Mouse (Mus musculus) gastrocnemius, adult 2 months (tissue): ENCODE data around the gene Susd2. TPM values are rescaled to one million over a fixed set of nuclear protein-coding genes. Genes with fewer than 3 reads are reported as not detected.

Experiments
- DNase-seq: peaks from one replicate; pipeline ENCODE4 v3.0.0; 2022
- H3K27ac ChIP-seq: fragments of 200-600 bp; 2 replicates; pipeline ENCODE4 v1.8.1; 2022; ENCODE audit warnings: mild to moderate bottlenecking
- H3K4me3 ChIP-seq: fragments of 200-600 bp; 2 replicates; pipeline ENCODE4 v1.8.1; 2022; ENCODE audit warnings: mild to moderate bottlenecking, moderate library complexity
- CTCF ChIP-seq: fragments of 200-600 bp; IDR thresholded peaks from 2 replicates; pipeline ENCODE4 v1.8.1; 2022; ENCODE audit warnings: antibody characterized with exemption, mild to moderate bottlenecking, moderate library complexity
- intact Hi-C: fragments of 180-260 bp; cut with DNase I; formaldehyde crosslinking; loops from one replicate; pipeline ENCODE4 v1.15.1; 2025
- total RNA-seq, 2 experiments: library from RNA; stranded (reverse); gene quantifications; 2 replicates each; pipeline ENCODE4 v1.2.3; 2021

Susd2 gene
- total RNA-seq, 2 experiments from 2014 or later: 1.0 to 2.4 TPM

GRCm38 (mm10) chr10:75649406-75649995 is 5.7 kb upstream of the Susd2 start:
- DNase-seq: peak; percentile 7
- Histone ChIP-seq H3K27ac (no peak overlapping the region), H3K4me3 (no peak overlapping the region)
- no peak for TF ChIP-seq CTCF
- intact Hi-C loops: no loop called here

- TF ChIP-seq CTCF: no peak
- intact Hi-C loops: no loop called here
- Histone ChIP-seq H3K27ac (no peak overlapping the region), H3K4me3 (no peak overlapping the region)
- peak; percentile 15 for DNase-seq
These were observed 5.2 kb upstream of the Susd2 start for GRCm38 (mm10) chr10:75649001-75649400.

- Histone ChIP-seq H3K4me3 (no peak overlapping the region), H3K27ac (peak overlapping the region; percentile 25; the same call in 1 of the 2 replicates)
- intact Hi-C loops: no loop called here
- peak; percentile 15 for DNase-seq
- no peak for TF ChIP-seq CTCF
These were observed 4.3 kb upstream of the Susd2 start for GRCm38 (mm10) chr10:75648091-75648490.

- peak overlapping the region; percentile 35; the same call in 1 of the 2 replicates for H3K27ac ChIP-seq
- no peak for TF ChIP-seq CTCF
- DNase-seq: peak; percentile 75
- H3K4me3 ChIP-seq: no peak overlapping the region
- intact Hi-C loops: no loop called here
These were observed 3.6 kb upstream of the Susd2 start for GRCm38 (mm10) chr10:75647362-75647761.

- intact Hi-C loops: no loop called here
- no peak overlapping the region for H3K27ac ChIP-seq
- no peak for DNase-seq
- no peak for TF ChIP-seq CTCF
- no peak overlapping the region for H3K4me3 ChIP-seq
These were observed 2.6 kb upstream of the Susd2 start for GRCm38 (mm10) chr10:75646406-75646805.

- Histone ChIP-seq H3K4me3 (no peak overlapping the region), H3K27ac (no peak overlapping the region)
- TF ChIP-seq CTCF: no peak
- no peak for DNase-seq
- intact Hi-C loops: no loop called here
These were observed 1.8 kb upstream of the Susd2 start for GRCm38 (mm10) chr10:75645616-75646015.

- DNase-seq: peak; percentile 10
- intact Hi-C loops: no loop called here
- TF ChIP-seq CTCF: no peak
- Histone ChIP-seq H3K27ac (peak overlapping the region; percentile 59), H3K4me3 (peak overlapping the region; percentile 47)
These were observed 917 bp downstream of the Susd2 start for GRCm38 (mm10) chr10:75642891-75643290.

- no peak for DNase-seq
- TF ChIP-seq CTCF: no peak
- Histone ChIP-seq H3K27ac (peak overlapping the region; percentile 59; the same call in 1 of the 2 replicates), H3K4me3 (no peak overlapping the region)
- intact Hi-C loops: no loop called here
These were observed 1.4 kb downstream of the Susd2 start for GRCm38 (mm10) chr10:75642436-75642835.

- peak; percentile 13 for DNase-seq
These were observed 2.0 kb downstream of the Susd2 start for GRCm38 (mm10) chr10:75641721-75642222.

GRCm38 (mm10) chr10:75637711-75638110 is 6.1 kb downstream of the Susd2 start:
- H3K27ac ChIP-seq: no peak overlapping the region
- intact Hi-C loops: loop anchor here (5.0 kb wide), 2 partner anchors 65 to 215 kb away; no protein-coding TSS in a partner anchor

More at GRCm38 (mm10) chr10:75641721-75642222, 2.0 kb downstream of the Susd2 start:
- H3K4me3 ChIP-seq: no peak overlapping the region
- no peak for TF ChIP-seq CTCF
- intact Hi-C loops: no loop called here
- H3K27ac ChIP-seq: no peak overlapping the region

GRCm38 (mm10) chr10:75636084-75636786 is 7.6 kb downstream of the Susd2 start:
- TF ChIP-seq CTCF: no peak
- intact Hi-C loops: loop anchor here (5.0 kb wide), 2 partner anchors 66 to 216 kb away; no protein-coding TSS in a partner anchor
- Histone ChIP-seq H3K4me3 (no peak overlapping the region), H3K27ac (no peak overlapping the region)
- peak; percentile 10 for DNase-seq

More at GRCm38 (mm10) chr10:75637711-75638110, 6.1 kb downstream of the Susd2 start:
- TF ChIP-seq CTCF: no peak
- peak; percentile 17 for DNase-seq
- no peak overlapping the region for H3K4me3 ChIP-seq

GRCm38 (mm10) chr10:75635693-75636055 is 8.1 kb downstream of the Susd2 start:
- intact Hi-C loops: loop anchor here (1.0 to 5.0 kb wide), 3 partner anchors 49 to 217 kb away; no protein-coding TSS in a partner anchor
- no peak overlapping the region for H3K4me3 ChIP-seq
- TF ChIP-seq CTCF: no peak; the same call in 1 of the 2 replicates

GRCm38 (mm10) chr10:75635019-75635692 is 8.7 kb downstream of the Susd2 start:
- no peak for TF ChIP-seq CTCF
- H3K4me3 ChIP-seq: no peak overlapping the region
- DNase-seq: peak; percentile 10
- H3K27ac ChIP-seq: peak overlapping the region; percentile 10; the same call in 1 of the 2 replicates
- intact Hi-C loops: loop anchor here (1.0 to 5.0 kb wide), 3 partner anchors 49 to 217 kb away; no protein-coding TSS in a partner anchor

More at GRCm38 (mm10) chr10:75635693-75636055, 8.1 kb downstream of the Susd2 start:
- DNase-seq: peak; percentile 89
- H3K27ac ChIP-seq: no peak overlapping the region
